Mouse (Mus musculus): ENCODE data around the gene Hectd4. TPM values are rescaled to one million over a fixed set of nuclear protein-coding genes. Genes with fewer than 3 reads are reported as not detected.

Hectd4 gene
- total and polyA plus RNA-seq, 3 experiments, result 2.1 to 7.8 (median 6.0) TPM

DNA sequence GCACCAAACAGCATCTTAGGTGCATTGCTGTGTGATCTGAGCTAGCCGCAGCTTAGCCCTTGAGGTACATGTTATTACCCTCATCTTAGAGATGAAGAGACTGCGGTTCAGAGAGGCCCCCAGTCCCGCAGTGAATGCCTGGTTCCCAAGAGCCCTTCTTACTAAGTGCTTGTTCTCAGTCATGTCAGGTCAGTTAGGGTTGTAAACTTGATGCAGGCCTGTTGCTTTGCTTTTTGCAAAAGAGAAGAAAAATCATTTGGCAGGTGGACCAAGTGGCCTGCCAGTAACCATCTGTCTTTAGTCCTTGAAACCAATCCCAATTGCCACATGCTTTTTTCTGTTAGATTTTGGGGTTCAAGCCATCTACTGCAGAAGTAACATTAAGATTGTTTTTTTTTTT, 41.8 kb downstream of the Hectd4 start:
- no peak overlapping the region for H3K4me2 ChIP-seq (ENCODE audit: insufficient read depth, low read depth, poor library complexity, severe bottlenecking)
- H3K36me3 ChIP-seq (replicated peaks in 1 of 2; ENCODE audit: control insufficient read depth in 1 of 2, insufficient read depth in 1 of 2, low read length in 1 of 2), result peaks cover 19 to 69% of the 10 kb centered on the region in 2 experiments
- dilution Hi-C loops (cut with MboI; ENCODE audit: extremely low pct_ligation_motif_present, extremely low pct_unique_long_range_greater_than_20kb, low sequenced_read_pairs), result no loop called here

DNA sequence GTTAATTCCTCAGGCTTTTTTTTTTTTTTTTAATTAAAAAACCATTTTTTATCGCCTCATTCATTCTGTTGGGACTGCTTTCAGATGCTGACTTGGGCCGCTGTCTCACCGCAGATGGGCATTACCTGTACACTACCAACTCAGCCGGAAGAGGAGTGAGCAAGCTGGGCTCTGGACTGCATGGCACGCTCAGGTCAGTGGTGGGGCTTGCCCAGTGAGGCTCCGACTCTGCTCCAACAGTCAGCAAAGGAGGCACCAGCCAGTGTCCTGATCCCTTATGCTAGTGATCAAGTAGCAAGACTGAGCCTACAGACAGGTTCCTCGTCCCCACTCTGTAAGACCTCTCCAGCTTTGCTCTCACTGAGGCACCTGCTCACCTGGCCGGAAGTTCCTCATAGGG, 42.4 kb downstream of the Hectd4 start:
- H3K9me3 ChIP-seq (replicated peaks; ENCODE audit: low read length), result no peaks in the 10 kb centered on the region
- H3K4me1 ChIP-seq (ENCODE audit: control insufficient read depth in 1 of 2, insufficient read depth in 2 of 2), result peaks cover 0 to 12% of the 10 kb centered on the region in 2 experiments; a peak in 2 of 4 replicates
- no peak overlapping the region for H3K27ac ChIP-seq (ENCODE audit: insufficient read depth, low read depth)
- no peaks in the 10 kb centered on the region for H3K27me3 ChIP-seq (replicated peaks)
- H3K36me3 ChIP-seq (replicated peaks in 1 of 2; ENCODE audit: control insufficient read depth in 1 of 2, insufficient read depth in 1 of 2, low read length in 1 of 2), result peaks cover 19 to 67% of the 10 kb centered on the region in 2 experiments
- in situ Hi-C loops (cut with MboI; ENCODE audit: low pct_ligation_motif_present, low pct_unique_long_range_greater_than_20kb, low sequenced_read_pairs), result no loop called here
- H3K79me2 ChIP-seq (replicated peaks; ENCODE audit: control insufficient read depth, extremely low read depth, insufficient read depth, poor library complexity, severe bottlenecking), result no peaks in the 10 kb centered on the region
- H3K4me2 ChIP-seq (ENCODE audit: insufficient read depth, low read depth, poor library complexity, severe bottlenecking), result no peak overlapping the region
- no peak overlapping the region for H3K4me3 ChIP-seq (replicated peaks in 1 of 3; ENCODE audit: low read depth in 2 of 3, low read length in 2 of 3, poor library complexity in 1 of 3)
- TF ChIP-seq SIN3A (IDR thresholded peaks at IDR 0.05; ENCODE audit: low read length) (no peak), ZMIZ1 (IDR thresholded peaks at IDR 0.05; ENCODE audit: low read depth, low read length) (no peak), ETS1 (conservative IDR thresholded peaks at IDR 0.05; ENCODE audit: low read depth, low read length) (no peak), NRF1 (IDR thresholded peaks at IDR 0.05; ENCODE audit: low read depth, low read length) (no peak), CHD2 (IDR thresholded peaks at IDR 0.05; ENCODE audit: low read length) (no peak), ELF1 (IDR thresholded peaks at IDR 0.05; ENCODE audit: low read depth, low read length) (no peak), RCOR1 (conservative IDR thresholded peaks at IDR 0.05; ENCODE audit: low read depth, low read length) (no peak), MXI1 (IDR thresholded peaks at IDR 0.05; ENCODE audit: low read depth, low read length) (no peak), ZC3H11A (IDR thresholded peaks at IDR 0.05; ENCODE audit: low read depth, low read length) (no peak), JUN (IDR thresholded peaks at IDR 0.05; ENCODE audit: insufficient read depth, low read depth, low read length) (no peak), NELFE (IDR thresholded peaks at IDR 0.05; ENCODE audit: low read depth, low read length) (no peak)
- DNase-seq (ENCODE audit: extremely low read depth), result no peak
- dilution Hi-C loops (cut with MboI; ENCODE audit: extremely low pct_ligation_motif_present, extremely low pct_unique_long_range_greater_than_20kb, low sequenced_read_pairs), result no loop called here
- H3K9ac ChIP-seq (ENCODE audit: insufficient read depth, low read depth), result no peak overlapping the region

More for the DNA sequence above, 41.8 kb downstream of the Hectd4 start:
- Histone ChIP-seq H3K79me2 (replicated peaks; ENCODE audit: control insufficient read depth, extremely low read depth, insufficient read depth, poor library complexity, severe bottlenecking) (no peaks in the 10 kb centered on the region), H3K4me3 (replicated peaks in 1 of 3; ENCODE audit: low read depth in 2 of 3, low read length in 2 of 3, poor library complexity in 1 of 3) (no peak overlapping the region), H3K9ac (ENCODE audit: insufficient read depth, low read depth) (no peak overlapping the region), H3K9me3 (replicated peaks; ENCODE audit: low read length) (no peaks in the 10 kb centered on the region), H3K4me1 (ENCODE audit: control insufficient read depth in 1 of 2, insufficient read depth in 2 of 2) (peaks cover 0 to 10% of the 10 kb centered on the region in 2 experiments; a peak in 2 of 4 replicates), H3K27me3 (replicated peaks) (no peaks in the 10 kb centered on the region), H3K27ac (ENCODE audit: insufficient read depth, low read depth) (no peak overlapping the region)
- DNase-seq (ENCODE audit: extremely low read depth), result no peak
- TF ChIP-seq CHD1 (IDR thresholded peaks at IDR 0.05; ENCODE audit: low read depth, low read length), result no peak
- no peak for TF ChIP-seq USF1 (IDR thresholded peaks at IDR 0.05; ENCODE audit: low read depth, low read length)
- no peak for TF ChIP-seq BHLHE40 (IDR thresholded peaks at IDR 0.05; ENCODE audit: low read depth, low read length)
- no peak for TF ChIP-seq MAFK (IDR thresholded peaks at IDR 0.05; ENCODE audit: insufficient replicate concordance, low read length)
- TF ChIP-seq ZC3H11A (IDR thresholded peaks at IDR 0.05; ENCODE audit: low read depth, low read length), result no peak
- no peak for TF ChIP-seq TCF12 (IDR thresholded peaks at IDR 0.05; ENCODE audit: low read depth, low read length)
- no peak for TF ChIP-seq HCFC1 (IDR thresholded peaks at IDR 0.05; ENCODE audit: low read depth, low read length)
- no peak for TF ChIP-seq RCOR1 (conservative IDR thresholded peaks at IDR 0.05; ENCODE audit: low read depth, low read length)
- TF ChIP-seq ETS1 (conservative IDR thresholded peaks at IDR 0.05; ENCODE audit: low read depth, low read length), result no peak
- no peak for TF ChIP-seq NELFE (IDR thresholded peaks at IDR 0.05; ENCODE audit: low read depth, low read length)
- no peak for TF ChIP-seq SIN3A (IDR thresholded peaks at IDR 0.05; ENCODE audit: low read length)
- TF ChIP-seq POLR2A (IDR thresholded peaks at IDR 0.05; ENCODE audit: low read depth, low read length), result no peak
- in situ Hi-C loops (cut with MboI; ENCODE audit: low pct_ligation_motif_present, low pct_unique_long_range_greater_than_20kb, low sequenced_read_pairs), result no loop called here
